Mouse (Mus musculus) lung, adult 2 months (tissue): ENCODE results near the gene Rnpep.

Experiments used
- CTCF ChIP-seq: fragments of 200-500 bp; IDR thresholded peaks from 2 replicates; pipeline ENCODE4 v1.5.1; 2011; ENCODE audit warnings: mild to moderate bottlenecking, low read length, control low read depth; ENCODE audit not compliant: insufficient read depth
- POLR2A ChIP-seq: fragments of 200-500 bp; IDR thresholded peaks from 2 replicates; pipeline ENCODE4 v1.6.1; 2011; ENCODE audit warnings: low read depth, mild to moderate bottlenecking, control low read depth, low read length, borderline replicate concordance; ENCODE audit errors: extremely low read depth

- no peak for TF ChIP-seq CTCF
- TF ChIP-seq POLR2A: no peak
Measured at GRCm38 (mm10) chr1:135262329-135262728, 21.6 kb downstream of the Rnpep start.
